In the genomic region with DNA sequence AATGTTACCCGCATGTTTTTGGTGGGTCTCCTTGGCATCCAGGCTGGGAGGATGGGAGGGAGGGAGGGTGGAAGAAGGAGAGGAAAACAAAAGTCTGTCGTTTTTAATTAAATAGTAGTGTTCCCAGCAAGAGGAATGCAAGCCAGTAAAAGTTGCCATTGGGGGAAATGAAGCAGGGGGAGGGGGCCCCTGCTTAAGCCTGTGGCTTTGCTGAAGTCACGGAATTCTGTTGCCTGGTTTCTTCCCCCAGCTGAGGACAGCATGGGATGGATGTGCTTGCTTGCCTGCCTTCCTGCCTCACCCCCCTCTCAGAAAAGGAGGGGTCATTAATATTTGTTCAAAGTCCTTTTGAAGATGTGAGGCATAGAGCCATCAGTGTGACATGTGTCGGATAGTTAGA, we compare ENCODE assay signal across 10 mouse cellular contexts. TPM values are rescaled to one million over a fixed set of nuclear protein-coding genes. Genes with fewer than 3 reads are reported as not detected.
DNase-seq lines count a peak whose midpoint lies in the region; ATAC-seq and TF ChIP-seq lines count a peak whose summit lies in the region.
"Had no signal": no experiment of that assay in that cellular context is flagged by ENCODE, and none has a peak within 500 bp of the region (broad histone marks: within the 10 kb centered on the region; RNA-seq: fewer than 3 reads in every experiment).

No protein-coding gene starts in this region.

- ATAC-seq in kidney, embryonic 15.5 days (replicated peaks; ENCODE audit: low FRiP score): no peak
- ATAC-seq in embryonic facial prominence, embryonic 13.5 days (ENCODE audit: insufficient number of reproducible peaks, insufficient read depth, low FRiP score, low TSS enrichment, low read depth): no peak
- ATAC-seq in hindbrain, embryonic 16.5 days: no peak
- ATAC-seq in midbrain, embryonic 16.5 days: no peak
- ATAC-seq: inflammation-experienced regulatory T-cells, adult 6 months; liver, embryonic 12.5 days had no signal

- peak overlapping the region; percentile 68 for H3K27ac ChIP-seq in kidney, embryonic 15.5 days
- H3K27ac ChIP-seq in kidney, adult 2 months (ENCODE audit: insufficient read depth, low read depth, low read length): no peak overlapping the region
- peak overlapping the region; percentile 90 for H3K27ac ChIP-seq in embryonic facial prominence, embryonic 13.5 days
- H3K27ac ChIP-seq in hindbrain, embryonic 16.5 days (ENCODE audit: low read depth, low read length): no peak overlapping the region
- H3K27ac ChIP-seq in midbrain, embryonic 16.5 days (ENCODE audit: low read length): no peak overlapping the region
- H3K27ac ChIP-seq: liver, embryonic 12.5 days had no signal

- H3K4me2 ChIP-seq in kidney, embryonic 15.5 days: peak overlapping the region; percentile 97
- H3K4me2 ChIP-seq in embryonic facial prominence, embryonic 13.5 days: peak overlapping the region; percentile 80
- H3K4me2 ChIP-seq in hindbrain, embryonic 16.5 days (ENCODE audit: low read length): peak overlapping the region; percentile 96
- peak overlapping the region; percentile 95 for H3K4me2 ChIP-seq in midbrain, embryonic 16.5 days (ENCODE audit: low read length)
- H3K4me2 ChIP-seq: liver, embryonic 12.5 days had no signal

- WGBS in kidney, embryonic 15.5 days: 21% methylated on average over 4 of the region's 4 CpGs
- 53% methylated on average over 4 of the region's 4 CpGs for WGBS in kidney, adult 2 months
- WGBS in embryonic facial prominence, embryonic 13.5 days: 12% methylated on average over 4 of the region's 4 CpGs
- WGBS in hindbrain, embryonic 16.5 days: 14% methylated on average over 4 of the region's 4 CpGs
- WGBS in midbrain, embryonic 16.5 days: 12% methylated on average over 4 of the region's 4 CpGs

- peak overlapping the region; percentile 87 for H3K4me3 ChIP-seq in kidney, embryonic 15.5 days (replicated peaks)
- H3K4me3 ChIP-seq in kidney, adult 2 months (ENCODE audit: insufficient read depth, low read depth, low read length): no peak overlapping the region
- peak overlapping the region; percentile 86 for H3K4me3 ChIP-seq in embryonic facial prominence, embryonic 13.5 days
- peak overlapping the region; percentile 20 for H3K4me3 ChIP-seq in hindbrain, embryonic 16.5 days (ENCODE audit: low read length)
- peak overlapping the region; percentile 65 for H3K4me3 ChIP-seq in midbrain, embryonic 16.5 days (ENCODE audit: low read depth, low read length)
- H3K4me3 ChIP-seq: liver, embryonic 12.5 days had no signal

- peaks cover 62% of the 10 kb centered on the region for H3K4me1 ChIP-seq in kidney, embryonic 15.5 days
- no peaks in the 10 kb centered on the region for H3K4me1 ChIP-seq in kidney, adult 2 months (ENCODE audit: control insufficient read depth, insufficient read depth, low read length)
- H3K4me1 ChIP-seq in embryonic facial prominence, embryonic 13.5 days: peaks cover 77% of the 10 kb centered on the region
- peaks cover 26% of the 10 kb centered on the region for H3K4me1 ChIP-seq in hindbrain, embryonic 16.5 days (ENCODE audit: control insufficient read depth, insufficient read depth, low read depth, low read length)
- peaks cover 30% of the 10 kb centered on the region for H3K4me1 ChIP-seq in midbrain, embryonic 16.5 days (ENCODE audit: control insufficient read depth, insufficient read depth, low read length)

- H3K9me3 ChIP-seq in kidney, embryonic 15.5 days (replicated peaks): no peaks in the 10 kb centered on the region
- H3K9me3 ChIP-seq in embryonic facial prominence, embryonic 13.5 days: no peaks in the 10 kb centered on the region
- no peaks in the 10 kb centered on the region for H3K9me3 ChIP-seq in hindbrain, embryonic 16.5 days (ENCODE audit: control insufficient read depth, low read length)
- no peaks in the 10 kb centered on the region for H3K9me3 ChIP-seq in midbrain, embryonic 16.5 days (replicated peaks; ENCODE audit: control insufficient read depth, low read length, poor library complexity, severe bottlenecking)
- H3K9me3 ChIP-seq: liver, embryonic 12.5 days had no signal

- peaks cover 26% of the 10 kb centered on the region; the same call in 1 of the 2 replicates for H3K36me3 ChIP-seq in kidney, embryonic 15.5 days
- no peaks in the 10 kb centered on the region for H3K36me3 ChIP-seq in kidney, adult 2 months (ENCODE audit: control insufficient read depth, insufficient read depth, low read length)
- H3K36me3 ChIP-seq in embryonic facial prominence, embryonic 13.5 days: peaks cover 26% of the 10 kb centered on the region
- no peaks in the 10 kb centered on the region; the same call in 1 of the 2 replicates for H3K36me3 ChIP-seq in hindbrain, embryonic 16.5 days (ENCODE audit: control insufficient read depth, insufficient read depth, low read length)
- H3K36me3 ChIP-seq in midbrain, embryonic 16.5 days (ENCODE audit: control insufficient read depth, insufficient read depth, low read length): no peaks in the 10 kb centered on the region
- H3K36me3 ChIP-seq: liver, embryonic 12.5 days had no signal

- no peak for TF ChIP-seq CTCF in kidney, adult 2 months (conservative IDR thresholded peaks at IDR 0.05; ENCODE audit: insufficient read depth, insufficient read length, low read depth, low read length)

- 0 out of 2 replicates have a peak overlapping the region, but pooled peaks have one; percentile 11 for H3K9ac ChIP-seq in kidney, embryonic 15.5 days
- peak overlapping the region; percentile 44; the same call in 1 of the 2 replicates for H3K9ac ChIP-seq in embryonic facial prominence, embryonic 13.5 days
- H3K9ac ChIP-seq in hindbrain, embryonic 16.5 days (ENCODE audit: low read depth, low read length): no peak overlapping the region; the same call in 1 of the 2 replicates
- 0 out of 2 replicates have a peak overlapping the region, but pooled peaks have one; percentile 20 for H3K9ac ChIP-seq in midbrain, embryonic 16.5 days (ENCODE audit: low read depth, low read length)
- H3K9ac ChIP-seq: liver, embryonic 12.5 days had no signal

- TF ChIP-seq POLR2A in kidney, adult 2 months (IDR thresholded peaks at IDR 0.05; ENCODE audit: low read depth, low read length): no peak

- DNase-seq in kidney, adult 2 months: no peak
- DNase-seq in left cerebral cortex, adult 8-10 months (ENCODE audit: low spot score in 2 of 2): no peak
- no peak for DNase-seq in adrenal gland, adult 2 months
- no peak for DNase-seq in ovary, postnatal 36 days (ENCODE audit: low spot score)

- H3K27me3 ChIP-seq in kidney, embryonic 15.5 days: peaks cover 10% of the 10 kb centered on the region
- 0 out of 2 replicates have a peak, but pooled peaks cover 4% of the 10 kb centered on the region for H3K27me3 ChIP-seq in kidney, adult 2 months (replicated peaks; ENCODE audit: control insufficient read depth, insufficient read depth, low read length)
- peaks cover 7% of the 10 kb centered on the region; the same call in 1 of the 2 replicates for H3K27me3 ChIP-seq in embryonic facial prominence, embryonic 13.5 days
- no peaks in the 10 kb centered on the region; the same call in 1 of the 2 replicates for H3K27me3 ChIP-seq in hindbrain, embryonic 16.5 days (replicated peaks; ENCODE audit: control insufficient read depth, insufficient read depth, low read length)
- no peaks in the 10 kb centered on the region for H3K27me3 ChIP-seq in midbrain, embryonic 16.5 days (ENCODE audit: control insufficient read depth, insufficient read depth, low read depth, low read length)

RNA-seq across cellular contexts. Expression of a gene that starts 3.0 kb away (rescaled TPM):
- polyA plus RNA-seq in kidney, embryonic 15.5 days (2015; fragmentation: Nextera tagmentation; extraction: Ambion mirVana): 60.0 and 68.1 TPM in 2 replicates
- 8.6 and 9.6 TPM in 2 replicates for polyA plus RNA-seq in kidney, adult 2 months (2012; rRNA removed)
- 101 and 122 TPM in 2 replicates for polyA plus RNA-seq in embryonic facial prominence, embryonic 13.5 days (2015; fragmentation: Nextera tagmentation; extraction: Ambion mirVana)
- polyA plus RNA-seq in hindbrain, embryonic 16.5 days (2015; fragmentation: Nextera tagmentation; extraction: Ambion mirVana): 45.8 and 63.0 TPM in 2 replicates
- 53.9 and 66.7 TPM in 2 replicates for polyA plus RNA-seq in midbrain, embryonic 16.5 days (2015; fragmentation: Nextera tagmentation; extraction: Ambion mirVana)
- 10 to 100 TPM; 11.1 to 15.6 (median 14.6) TPM for total RNA-seq in left cerebral cortex, adult 8-10 months (2022)
- 10 to 100 TPM; 43.5 to 53.9 TPM for total RNA-seq in adrenal gland, adult 2 months (2021)
- polyA plus RNA-seq in adrenal gland, adult 2 months (2012; rRNA removed): 56.8 and 62.0 TPM in 2 replicates
- polyA plus RNA-seq: inflammation-experienced regulatory T-cells, adult 6 months had no signal

Comparison
In these comparisons a context has a peak if more than half of its experiments do, and no peak if none do; other contexts are left out.
1. H3K27ac ChIP-seq: peak in kidney, embryonic 15.5 days (single experiment) and embryonic facial prominence, embryonic 13.5 days (single experiment); none in kidney, adult 2 months (single experiment), hindbrain, embryonic 16.5 days (single experiment) and midbrain, embryonic 16.5 days (single experiment).
2. Peak in every context shown above with its lines, with median percentiles within 50 percentile points of each other: H3K4me2 ChIP-seq.